Mouse (Mus musculus): ENCODE measurements at regions not wholly inside any gene's neighbourhood (a gene's known extent, or its start where the extent isn't known, plus 50 kb on each side); places are given as distances from the start of the nearest gene placed in this dataset.

GRCm38 (mm10) chr7:62924585-62925331 is 101.3 kb upstream of the A26c2 start:
- DNase-seq (ENCODE audit: low read depth, low spot score): peak; percentile 50

DNA sequence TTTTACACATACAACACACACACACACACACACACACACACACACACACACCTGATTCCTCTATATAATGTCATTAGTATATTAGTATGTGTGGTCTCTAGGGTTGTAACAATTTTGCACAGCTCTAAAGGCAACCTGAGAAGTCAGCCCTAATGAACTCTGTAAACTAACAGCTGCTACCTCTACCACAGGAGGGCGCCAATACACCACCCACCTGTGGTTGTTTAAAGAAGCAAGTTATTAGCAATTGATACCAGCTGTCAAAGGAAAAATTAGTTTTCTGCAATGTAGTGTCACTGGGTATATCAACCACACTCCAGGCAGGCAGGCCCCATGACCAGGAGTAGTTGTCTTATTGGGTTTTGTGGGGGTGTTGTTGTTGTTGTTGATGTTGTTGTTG is 98.8 kb upstream of the A26c2 start:
- DNase-seq (ENCODE audit: low read depth, low spot score): peak; percentile 1

GRCm38 (mm10) chr7:62894337-62894736 is 70.9 kb upstream of the A26c2 start:
- DNase-seq (ENCODE audit: low read depth, low spot score): no peak

GRCm38 (mm10) chr7:62877033-62877432 is 53.6 kb upstream of the A26c2 start:
- peak; percentile 78 for DNase-seq (ENCODE audit: low read depth, low spot score)

Measured in 3T3-L1 (cell line).